Mouse (Mus musculus): ENCODE results near the gene Flt3.

Flt3 gene

DNA sequence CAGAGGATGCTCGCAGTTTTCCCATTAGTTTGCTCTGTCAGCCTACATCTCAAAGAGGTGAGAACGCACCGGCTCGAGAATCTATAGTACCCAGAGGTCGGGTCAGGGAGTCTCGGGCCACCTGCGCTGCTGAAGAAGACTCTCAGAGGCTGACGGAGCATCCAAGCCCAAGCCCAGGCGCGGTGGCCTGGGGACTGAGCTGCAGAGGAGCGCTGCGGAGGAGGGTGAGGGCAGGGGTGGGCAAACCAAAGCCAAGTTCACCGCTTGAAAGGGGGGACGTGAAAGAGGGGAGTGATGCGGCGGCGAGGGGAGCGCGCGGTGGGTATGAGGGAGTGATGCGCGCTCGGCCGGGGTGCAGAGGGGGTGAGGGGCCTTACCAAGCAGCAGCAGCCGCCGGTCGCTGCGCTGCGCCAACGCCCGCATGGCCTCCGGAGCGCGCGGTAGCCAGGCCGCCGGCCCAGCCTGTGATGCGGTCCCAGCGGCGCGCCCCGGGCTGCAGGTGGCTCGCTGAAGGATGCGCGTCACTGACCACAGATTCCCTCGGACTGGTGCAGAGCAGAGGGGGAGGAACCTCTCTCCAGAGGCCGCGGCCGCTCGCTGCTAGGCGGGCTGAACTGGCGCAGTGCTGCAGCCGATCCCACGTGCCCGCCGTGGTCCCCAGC lies at the start of gene Flt3:
Flt3 (minus strand) TSS at position 647 of the 662 bp plus-strand sequence.
- DNase-seq = no peak

DNA sequence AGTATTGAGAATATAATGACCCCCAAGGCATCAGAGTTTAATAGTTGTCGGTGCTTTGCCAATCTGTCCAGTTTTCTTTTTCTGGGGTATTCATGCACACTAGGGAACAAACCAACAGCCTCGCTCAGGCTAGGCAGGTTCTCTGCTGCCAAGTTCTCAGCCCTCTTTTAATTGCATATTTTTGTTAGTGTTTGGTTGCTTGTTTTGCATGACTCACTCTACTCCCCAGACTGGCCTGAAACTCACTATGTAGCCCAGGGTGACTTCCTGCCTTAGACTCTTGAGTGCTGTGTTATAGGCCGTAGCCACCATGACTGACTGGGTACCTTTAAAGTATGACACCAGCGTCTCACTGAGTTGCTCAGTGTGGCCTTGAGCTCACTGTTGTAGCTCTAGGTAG lies 48.6 kb upstream of the Flt3 start:
- no peak for DNase-seq

DNA sequence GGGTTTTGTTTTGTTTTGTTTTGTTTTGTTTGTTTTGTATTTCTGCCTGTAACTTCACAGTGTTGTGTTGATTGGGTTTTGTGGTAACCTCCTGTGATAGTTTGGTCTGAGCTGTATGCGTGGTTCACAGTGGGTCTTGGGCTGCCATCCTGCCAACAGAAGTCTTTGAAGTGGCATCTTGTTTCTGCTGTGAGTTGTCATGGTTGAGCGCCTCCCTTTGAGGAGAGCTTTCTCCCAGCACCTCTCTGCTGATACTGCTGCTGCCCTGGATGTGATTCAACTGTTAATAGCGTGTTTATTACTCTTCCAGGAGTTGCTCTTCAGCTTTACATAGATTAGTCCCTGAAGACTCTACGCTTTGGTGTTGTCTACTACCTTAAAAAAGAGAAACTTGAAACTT lies 48.2 kb upstream of the Flt3 start:
- no peak for DNase-seq

DNA sequence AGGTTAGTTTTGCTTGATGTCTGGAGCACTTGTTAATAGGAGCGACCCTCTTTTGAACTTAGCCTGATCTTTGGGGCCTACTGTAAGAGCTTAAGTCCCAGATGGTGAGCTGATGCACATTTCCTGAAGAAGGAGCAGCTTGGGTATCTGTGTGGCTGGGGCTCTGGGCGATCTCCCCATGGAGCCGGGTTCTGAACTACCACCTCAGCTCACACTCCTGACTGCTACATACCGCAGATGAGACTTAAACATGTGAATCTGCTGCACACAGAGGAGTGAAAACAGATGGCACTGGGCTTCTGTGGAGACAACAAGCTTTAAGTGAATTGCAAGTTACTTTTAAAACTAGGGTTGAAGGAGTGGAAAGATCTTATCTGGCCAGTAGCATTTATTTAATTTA lies 45.0 kb upstream of the Flt3 start:
- no peak for DNase-seq

DNA sequence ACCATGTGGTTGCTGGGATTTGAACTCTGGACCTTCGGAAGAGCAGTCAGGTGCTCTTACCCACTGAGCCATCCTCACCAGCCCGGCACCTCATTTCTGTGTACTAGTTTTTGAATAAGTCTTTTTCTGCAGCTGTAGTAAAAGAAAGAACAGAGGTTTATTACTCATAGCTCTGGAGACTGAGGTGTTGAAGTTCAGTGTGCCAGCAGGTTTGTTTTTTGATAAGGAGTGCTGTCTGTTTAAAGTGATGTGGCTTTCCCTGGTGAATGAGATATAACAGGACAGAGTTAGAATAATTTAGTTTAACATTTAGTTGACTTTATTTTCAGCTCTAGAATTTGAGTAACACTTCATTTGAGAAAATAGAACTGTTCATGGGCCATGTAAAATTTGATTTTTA lies 44.5 kb upstream of the Flt3 start:
- DNase-seq = no peak

DNA sequence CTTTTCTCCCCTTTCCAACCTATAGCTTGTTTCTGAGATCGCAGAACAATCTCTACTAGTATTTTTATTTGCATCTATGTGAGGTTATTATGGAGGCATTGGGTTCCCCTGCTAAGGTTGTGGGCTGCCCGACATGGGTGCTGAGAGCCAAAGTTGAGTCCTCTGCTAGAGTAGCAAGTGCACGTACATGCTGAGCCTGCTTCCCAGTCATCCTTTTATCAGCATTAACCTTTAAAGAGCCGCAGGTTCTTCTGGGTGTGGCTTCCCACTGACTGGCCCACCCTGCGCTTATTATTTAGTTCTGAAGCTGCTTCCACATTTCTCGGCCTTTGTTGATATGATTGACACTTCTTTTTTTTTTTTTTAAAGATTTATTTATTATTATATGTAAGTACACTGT lies 44.0 kb upstream of the Flt3 start:
- DNase-seq = no peak

DNA sequence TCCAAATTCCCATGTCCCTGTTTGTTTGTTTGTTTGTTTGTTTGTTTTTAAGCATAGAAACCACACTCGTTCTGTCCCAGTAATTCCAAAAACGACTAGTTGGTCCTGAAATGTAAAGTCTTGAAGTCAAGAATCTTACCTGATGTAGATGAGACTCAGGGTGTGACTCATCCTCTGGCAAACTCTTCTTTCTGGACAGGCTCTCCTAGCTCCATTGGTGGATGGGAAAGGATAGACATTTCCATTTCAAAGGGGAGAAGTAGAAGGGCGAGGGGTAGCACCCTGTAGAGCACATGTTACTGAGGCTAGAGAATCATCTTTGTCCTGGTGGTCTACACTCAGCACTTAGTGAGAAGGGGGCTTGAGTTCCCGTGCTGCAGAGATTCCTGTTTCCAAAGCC lies 42.5 kb upstream of the Flt3 start:
- no peak for DNase-seq

DNA sequence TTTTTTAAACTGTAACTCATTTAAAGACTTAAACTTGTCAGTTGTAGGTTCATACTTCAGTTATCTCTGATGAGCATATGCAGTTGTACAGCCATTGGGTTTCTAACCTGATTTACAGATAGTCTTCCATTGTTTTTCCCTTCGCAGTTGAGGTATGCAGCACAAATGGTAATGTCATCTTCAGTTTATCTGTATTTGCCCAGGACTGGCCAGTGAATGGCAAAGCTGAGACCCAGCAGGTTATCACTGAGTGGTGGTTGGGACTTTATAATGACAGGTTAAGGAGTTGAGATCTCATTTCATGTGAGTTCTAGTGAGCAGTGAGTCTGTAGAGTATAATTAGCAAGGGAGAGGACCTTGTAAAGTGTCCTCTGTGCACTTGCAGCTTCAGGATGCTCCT lies 41.7 kb upstream of the Flt3 start:
- DNase-seq = no peak

DNA sequence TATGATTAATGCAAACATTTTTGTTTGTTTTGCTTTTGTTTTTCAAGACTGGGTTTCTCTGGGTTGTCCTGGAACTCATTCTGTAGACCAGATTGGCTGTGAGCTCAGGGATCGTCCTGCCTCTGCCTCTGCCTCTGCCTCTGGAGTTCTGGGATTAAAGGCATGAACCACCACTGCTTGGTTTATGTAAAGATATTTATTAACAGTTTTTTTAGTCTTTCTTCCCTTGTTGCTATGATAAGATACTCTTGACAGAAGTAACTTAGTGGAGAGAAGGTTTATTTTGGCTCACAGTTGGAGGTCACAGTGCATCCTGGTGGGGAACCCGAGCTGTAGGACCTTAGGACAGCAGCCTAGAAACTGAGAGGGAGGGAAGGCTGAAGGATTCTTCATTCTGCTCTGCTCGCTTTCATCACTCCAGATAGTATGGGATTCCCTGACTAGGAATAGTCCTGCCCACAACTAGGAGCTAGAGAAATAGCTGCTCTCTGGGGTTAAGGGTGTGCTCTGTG lies 40.8 kb upstream of the Flt3 start:
- no peak for DNase-seq

DNA sequence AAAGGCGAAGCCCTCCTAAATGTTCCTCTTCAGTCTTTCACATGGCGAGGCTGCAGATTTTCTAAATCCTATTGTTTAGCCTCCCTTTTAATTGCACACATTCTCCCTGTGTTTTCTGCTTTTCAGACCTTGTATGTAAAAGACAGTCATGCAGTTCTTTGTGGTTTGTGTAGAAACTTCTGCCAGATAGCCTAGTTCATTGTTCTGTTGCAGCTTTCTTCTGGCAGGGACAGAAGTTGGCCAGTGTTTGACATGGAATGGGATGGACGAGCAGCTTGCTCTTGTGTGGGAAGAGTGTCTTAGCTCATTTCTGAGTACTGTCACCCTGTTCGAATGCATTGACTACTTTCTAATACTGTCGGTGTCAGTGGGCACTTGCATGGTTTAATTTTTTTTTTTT lies 36.2 kb upstream of the Flt3 start:
- DNase-seq = no peak

DNA sequence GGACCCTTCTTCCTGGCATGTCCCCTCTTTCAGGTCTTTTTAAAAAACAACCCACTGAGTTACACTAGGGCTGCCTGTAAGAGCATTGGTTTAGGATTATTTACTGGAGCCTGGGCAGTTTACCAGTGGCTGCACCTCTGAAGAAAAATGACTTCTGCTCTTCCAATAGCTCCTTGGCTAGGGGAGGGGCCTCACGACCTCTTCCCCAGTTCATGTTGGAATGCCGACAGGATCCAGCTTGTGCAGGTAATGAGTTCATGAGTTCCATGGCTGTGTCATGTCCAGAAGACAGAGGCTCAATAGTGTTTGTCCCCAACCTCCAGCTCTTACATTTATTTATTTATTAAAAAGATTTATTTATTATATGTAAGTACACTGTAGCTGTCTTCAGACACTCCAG lies 35.5 kb upstream of the Flt3 start:
- no peak for DNase-seq

DNA sequence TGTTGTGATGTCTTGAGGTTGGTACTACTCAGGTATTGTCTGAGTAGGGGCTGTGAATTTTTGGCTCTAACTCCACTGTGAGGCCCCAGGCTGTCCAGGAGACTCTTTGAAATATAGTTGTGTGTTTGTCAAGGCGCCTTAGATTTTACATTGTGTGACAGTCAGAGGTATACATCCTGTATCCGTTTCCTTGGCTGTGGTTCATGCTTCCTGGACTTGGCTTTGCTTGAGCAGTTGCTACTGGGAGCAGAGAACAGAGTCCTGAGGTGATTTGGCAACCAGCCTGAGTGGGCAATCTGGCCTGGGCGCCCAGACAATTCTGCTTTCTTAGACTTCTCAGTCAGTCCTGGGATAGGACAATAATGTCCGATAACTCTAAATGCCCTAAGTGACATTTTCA lies 34.9 kb upstream of the Flt3 start:
- peak; percentile 70 for DNase-seq

DNA sequence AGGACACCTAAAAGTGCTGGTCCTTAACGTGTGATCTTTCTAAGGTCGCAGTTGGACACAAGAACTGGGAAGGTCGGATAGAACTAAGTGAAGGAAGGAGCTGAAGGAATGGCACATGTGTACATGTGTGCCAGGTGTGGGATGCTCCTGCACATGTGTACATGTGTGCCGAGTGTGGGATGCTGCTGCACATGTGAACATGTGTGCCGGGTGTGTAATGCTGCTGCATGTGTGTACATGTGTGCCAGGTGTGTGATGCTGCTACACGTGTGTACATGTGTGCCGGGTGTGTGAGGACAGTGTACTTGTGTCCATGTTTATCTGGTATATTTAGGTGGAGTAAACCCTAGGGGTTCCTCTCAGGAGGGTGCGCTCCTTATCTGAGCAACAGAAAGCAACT lies 32.6 kb upstream of the Flt3 start:
- no peak for DNase-seq

DNA sequence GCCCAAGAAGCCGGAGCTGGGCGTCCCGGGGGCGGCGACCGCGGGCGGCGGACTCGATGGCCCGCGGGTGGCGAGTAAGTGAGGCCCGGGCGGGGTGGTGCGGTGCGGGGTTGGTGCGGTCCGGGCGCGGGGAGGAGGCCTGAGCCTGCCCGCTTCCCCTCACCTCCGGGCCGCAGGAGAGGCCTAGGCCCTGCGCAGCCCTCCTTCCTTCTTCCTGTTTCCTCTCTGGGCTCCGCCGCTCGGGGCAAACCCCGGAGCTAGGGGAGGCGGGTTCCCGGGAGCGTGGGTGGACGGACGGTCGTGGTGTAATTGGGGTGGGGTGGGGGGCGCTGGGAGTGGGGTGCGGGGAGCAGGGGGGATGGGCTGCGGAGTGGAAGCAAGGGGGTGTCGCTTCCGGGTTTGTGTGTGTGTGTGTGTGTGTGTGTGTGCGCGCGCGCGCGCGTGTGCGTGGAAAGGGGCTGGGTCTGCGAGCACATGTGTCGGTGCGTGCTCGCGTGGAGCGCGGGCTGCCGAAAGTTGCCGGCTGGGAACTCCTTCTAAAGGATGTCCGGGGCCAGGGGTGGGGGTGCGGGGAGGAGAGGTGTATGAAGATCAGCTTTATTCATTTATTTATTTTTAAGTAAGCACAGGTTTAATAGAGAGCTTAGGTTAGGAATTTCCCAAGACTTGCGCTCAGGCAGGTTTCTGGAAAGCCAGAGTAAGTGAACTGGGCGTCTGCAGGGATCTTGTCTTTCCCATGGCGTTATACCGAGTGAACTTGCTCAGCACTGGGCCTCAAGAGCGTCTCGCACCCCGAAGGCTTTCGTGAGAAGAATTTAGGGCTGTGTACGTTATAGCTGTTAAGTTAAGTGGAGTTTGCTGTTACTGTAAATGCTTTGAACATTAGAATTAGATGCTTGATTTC lies 30.9 kb upstream of the Flt3 start:
- DNase-seq = peak; percentile 71

DNA sequence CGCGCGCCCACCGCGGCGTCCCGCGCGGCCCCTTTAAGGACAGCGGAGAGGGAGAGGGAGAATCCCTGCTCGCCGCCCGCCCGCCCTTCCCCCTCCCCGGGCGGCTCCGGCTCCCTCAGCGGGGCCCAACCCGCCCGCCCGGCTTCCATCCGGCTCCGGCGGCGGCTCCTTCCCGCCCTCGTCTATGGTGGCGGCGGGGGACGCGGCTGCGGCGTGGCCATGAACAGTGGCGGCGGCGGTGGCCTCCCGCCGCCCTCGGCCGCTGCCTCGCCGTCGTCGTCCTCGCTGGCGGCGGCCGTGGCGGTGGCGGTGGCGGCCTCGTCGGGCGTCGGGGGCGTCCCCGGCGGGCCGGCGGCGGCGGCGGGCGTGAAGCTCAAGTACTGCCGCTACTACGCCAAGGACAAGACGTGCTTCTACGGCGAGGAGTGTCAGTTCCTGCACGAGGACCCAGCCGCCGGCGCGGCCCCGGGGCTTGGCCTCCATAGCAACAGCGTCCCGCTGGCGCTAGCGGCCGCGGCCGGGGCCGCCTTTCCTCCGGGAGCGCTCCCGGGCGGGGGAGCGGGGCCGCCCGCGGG lies 30.2 kb upstream of the Flt3 start:
- DNase-seq = peak; percentile 47

DNA sequence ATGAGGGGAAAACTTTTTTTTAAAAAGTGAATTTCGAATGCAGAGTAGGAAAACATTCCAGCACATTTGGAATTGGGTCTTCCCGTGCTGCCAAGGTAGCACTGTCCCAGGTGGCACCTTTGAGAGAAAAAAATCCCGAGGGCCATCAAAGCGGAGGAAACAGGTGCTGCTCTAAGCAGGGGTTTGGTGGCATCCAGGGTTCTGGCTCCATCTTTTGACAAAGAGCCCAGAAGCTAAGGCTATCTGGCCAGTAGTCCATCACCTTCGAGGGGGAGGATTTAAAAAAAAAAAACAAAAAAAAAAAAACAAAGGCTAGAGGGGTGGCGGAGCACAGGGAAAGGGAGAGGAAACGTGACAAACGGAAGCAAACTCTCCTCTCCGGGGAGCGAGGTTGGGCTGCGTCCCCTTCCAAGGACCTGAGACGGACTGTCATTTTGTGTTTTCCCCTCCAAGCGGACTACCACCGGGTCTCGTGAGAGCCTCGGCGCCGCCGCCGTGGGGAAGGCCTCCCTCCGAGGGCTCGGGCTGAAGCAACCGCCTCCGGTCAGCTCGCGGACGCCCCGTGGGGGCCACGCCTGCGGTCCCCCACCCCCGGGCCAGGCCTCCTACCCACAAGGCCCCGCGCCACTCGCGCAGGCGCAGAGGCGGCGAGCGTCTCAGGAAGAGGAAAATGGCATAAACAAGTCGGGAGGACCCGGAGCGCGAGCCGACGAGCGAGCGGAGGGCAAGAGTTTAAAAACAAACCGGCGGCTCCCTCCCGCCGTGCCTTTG lies 29.4 kb upstream of the Flt3 start, which contains the start of gene Pan3:
Pan3 (plus strand) TSS at position 627 of the 771 bp plus-strand sequence.
- peak; percentile 95 for DNase-seq

DNA sequence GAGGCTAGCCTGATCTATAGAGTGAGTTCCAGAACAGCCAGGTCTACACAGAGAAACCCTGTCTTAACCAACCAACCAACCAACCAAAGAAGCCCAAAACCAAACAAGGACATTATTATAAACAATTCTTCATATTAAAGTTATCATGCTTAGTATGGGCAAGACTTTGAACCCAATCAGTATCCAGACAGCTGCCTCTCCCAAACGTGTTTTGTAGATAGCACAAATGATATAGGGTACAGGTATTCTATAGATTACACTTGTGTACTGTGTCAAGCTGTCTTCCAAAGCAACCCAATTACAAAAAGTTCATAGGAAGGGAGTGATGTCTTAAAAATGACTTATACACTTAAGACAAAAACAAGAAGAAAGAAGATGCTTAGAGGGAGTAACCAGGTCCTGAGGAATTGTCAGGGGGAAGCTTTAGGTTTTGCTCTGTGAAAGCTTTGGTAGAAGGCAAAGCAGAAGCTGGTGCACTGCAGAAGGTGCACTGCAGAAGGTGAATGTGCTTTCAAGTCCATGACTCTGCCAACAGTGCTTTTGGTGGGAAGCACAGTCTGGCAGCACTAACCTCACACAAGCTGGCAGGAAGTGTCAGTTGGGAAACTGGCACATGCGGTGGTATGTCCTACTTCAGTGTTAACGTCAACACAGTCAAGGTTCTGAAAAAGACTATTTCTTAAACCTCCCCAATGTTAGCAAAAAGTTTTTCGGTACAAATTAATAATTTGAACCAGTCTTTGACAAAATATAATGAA lies 25.9 kb upstream of the Flt3 start:
- no peak for DNase-seq

DNA sequence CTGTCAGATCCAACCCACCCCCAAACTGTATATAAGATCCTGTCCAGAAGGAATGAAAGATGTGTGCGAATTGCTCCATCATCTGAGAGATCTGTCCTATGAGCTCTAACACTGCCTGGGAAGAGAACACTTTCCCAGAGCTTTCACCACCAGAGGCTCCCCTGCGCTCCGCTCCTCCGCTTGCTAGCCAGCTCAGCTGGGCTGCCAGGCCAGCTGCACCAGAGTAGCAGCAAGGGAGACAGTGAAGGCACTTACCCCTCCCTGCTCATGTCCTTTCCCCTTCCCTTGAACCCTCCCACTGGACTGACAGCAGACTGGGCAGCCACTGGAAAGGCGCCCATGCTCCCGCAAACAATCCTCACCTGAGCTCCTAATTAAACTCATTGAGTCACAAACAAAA lies 23.3 kb upstream of the Flt3 start:
- no peak for DNase-seq

DNA sequence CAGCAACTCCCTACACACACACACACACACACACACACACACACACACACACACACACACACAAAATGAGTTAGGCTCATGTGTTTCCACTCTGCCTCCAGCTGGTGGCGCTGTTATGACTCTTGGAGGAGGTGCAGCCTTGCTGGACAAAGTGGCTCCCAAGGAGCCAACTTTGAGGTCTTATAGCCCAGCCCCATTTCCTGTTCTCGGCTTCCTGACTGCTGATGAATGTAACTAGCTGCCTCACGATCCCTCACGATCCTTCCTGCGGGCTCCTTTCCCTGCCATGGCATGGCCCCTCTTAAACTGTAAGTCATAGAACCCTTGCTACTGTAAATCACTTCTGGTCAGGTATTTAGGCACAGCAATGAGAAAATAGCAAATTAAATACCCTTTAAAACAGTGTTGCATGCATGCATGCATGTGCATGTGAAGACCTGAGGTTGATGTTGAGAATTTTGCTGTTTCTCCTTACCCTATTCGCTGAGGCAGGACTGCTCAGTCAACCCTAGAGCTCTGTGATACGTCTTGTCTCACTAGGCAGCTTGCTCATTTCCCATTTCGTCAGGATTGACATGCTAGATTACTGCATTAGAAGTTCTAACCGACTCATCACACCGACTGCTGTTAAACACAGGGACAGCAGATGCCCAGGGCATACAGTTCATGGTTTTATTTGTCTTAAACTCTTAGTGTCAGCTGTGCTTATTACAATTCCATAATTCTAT lies 18.3 kb upstream of the Flt3 start:
- DNase-seq = peak; percentile 60

DNA sequence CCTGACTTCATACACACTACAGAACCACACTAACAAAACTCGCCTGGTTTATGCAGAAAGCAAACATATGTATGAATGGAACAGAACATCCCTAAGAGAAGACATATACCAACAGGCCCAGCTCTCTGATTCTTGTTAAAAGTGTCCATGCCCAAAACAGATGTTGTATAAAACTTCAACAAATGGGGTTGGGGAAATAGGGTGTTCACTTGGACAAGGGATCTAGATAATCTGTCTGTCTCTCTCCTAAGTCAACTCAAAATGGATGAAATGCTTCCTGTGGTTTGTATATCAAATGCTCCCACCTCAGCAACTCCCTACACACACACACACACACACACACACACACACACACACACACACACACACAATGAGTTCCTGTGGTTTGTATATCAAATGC lies 17.7 kb upstream of the Flt3 start:
- no peak for DNase-seq

DNA sequence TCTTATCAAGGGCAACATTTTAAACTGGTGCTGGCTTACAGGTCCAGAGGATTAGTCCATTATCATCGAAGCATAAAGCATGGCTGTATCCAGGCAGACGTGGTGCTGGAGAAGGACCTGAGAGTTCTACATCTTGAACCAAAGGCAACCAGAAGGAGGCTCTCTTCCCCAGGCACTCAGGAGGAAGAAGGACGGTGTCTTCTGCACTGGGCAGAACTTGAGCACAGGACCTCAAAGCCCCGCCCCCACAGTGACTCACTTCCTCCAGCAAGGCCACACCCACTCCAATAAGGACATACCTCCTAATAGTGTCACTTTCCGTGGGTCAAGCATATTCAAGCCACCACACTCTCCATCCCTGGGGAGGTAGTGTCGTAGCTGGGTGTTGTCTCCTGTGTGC lies 10.3 kb upstream of the Flt3 start:
- DNase-seq = no peak

DNA sequence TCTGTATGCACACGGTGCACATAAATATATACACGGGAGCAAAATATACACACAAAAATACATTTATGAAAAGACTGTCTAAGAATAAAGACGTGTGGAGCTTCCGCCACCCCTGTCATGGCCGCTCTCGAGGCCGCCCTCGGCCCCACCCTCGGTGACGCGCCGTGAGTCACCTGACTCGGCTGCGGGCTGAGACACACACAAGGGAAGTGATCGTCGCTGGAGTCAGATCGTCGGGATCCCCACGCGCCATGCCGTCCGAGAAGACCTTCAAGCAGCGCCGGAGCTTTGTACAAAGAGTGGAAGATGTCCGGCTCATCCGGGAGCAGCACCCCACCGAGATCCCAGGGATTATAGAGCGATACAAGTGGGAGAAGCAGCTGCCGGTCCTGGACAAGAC lies 8.4 kb upstream of the Flt3 start:
- no peak for DNase-seq
